Mouse (Mus musculus): ENCODE results near the gene Klk14. TPM values are rescaled to one million over a fixed set of nuclear protein-coding genes. Genes with fewer than 3 reads are reported as not detected.
A peak's percentile ranks its signal among the peaks of the same experiment; 100 is the strongest.
"Not testable (repeated sequence)": the region's sequence is repeated elsewhere in the genome, so short reads cannot be mapped to it uniquely, and the experiment has no call there.

Gene Klk14
- total and polyA plus RNA-seq, 3 experiments: 0.30 to 0.45 TPM; not detected in 1

DNA sequence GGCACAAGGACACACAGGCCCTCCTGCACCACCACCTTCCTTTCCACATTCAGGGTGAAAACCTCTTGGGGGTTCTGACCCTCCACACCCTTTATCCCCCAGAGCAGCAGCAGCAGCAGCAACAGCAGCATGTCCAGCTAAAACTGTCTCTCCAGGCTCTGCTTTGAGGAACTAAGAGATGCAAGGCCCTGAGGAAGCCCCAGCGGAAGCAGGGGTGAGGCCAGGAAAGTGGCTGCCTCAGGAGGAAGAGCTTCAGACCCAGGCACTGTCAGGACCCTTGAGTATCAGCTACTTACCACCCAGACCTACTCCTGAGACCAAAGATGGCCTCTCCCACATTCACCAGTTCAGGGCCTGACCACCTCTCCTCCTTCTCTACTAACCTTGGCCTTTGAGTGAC is 30.2 kb upstream of the Klk14 start, which contains the start of gene Siglece:
Siglece (minus strand) TSS at position 160 of the 400 bp plus-strand sequence.
- no peak within 1 kb of the TSS for H3K27ac ChIP-seq
- intact Hi-C loops (cut with DNase I): no loop called here
- DNase-seq: no peak
- TF ChIP-seq POLR2A (IDR thresholded peaks at IDR 0.05; ENCODE audit: insufficient read depth, low read depth, low read length) (0 out of 2 replicates have a peak, but pooled peaks have one; percentile 23), CTCF (IDR thresholded peaks at IDR 0.05) (no peak)
- 57% methylated on average over 1 of the region's 1 CpGs for WGBS
- H3K79me2 ChIP-seq (replicated peaks; ENCODE audit: control insufficient read depth, insufficient read depth, low read length): no peaks in the 10 kb centered on the region
- H3K36me3 ChIP-seq (ENCODE audit: control insufficient read depth, insufficient read depth, low read length): no peaks in the 10 kb centered on the region
- H3K9ac ChIP-seq (ENCODE audit: low read depth, low read length): no peak within 1 kb of the TSS
- no peaks in the 10 kb centered on the region; the same call in 1 of the 2 replicates for H3K4me1 ChIP-seq (ENCODE audit: control insufficient read depth, insufficient read depth, low read length)
- H3K27me3 ChIP-seq (ENCODE audit: control insufficient read depth, insufficient read depth, low read length): 0 out of 2 replicates have a peak, but pooled peaks cover 1% of the 10 kb centered on the region
- H3K4me3 ChIP-seq: no peak within 1 kb of the TSS

- 0 out of 2 replicates have a peak, but pooled peaks cover 1% of the 10 kb centered on the region for H3K27me3 ChIP-seq (ENCODE audit: control insufficient read depth, insufficient read depth, low read length)
- no peaks in the 10 kb centered on the region for H3K79me2 ChIP-seq (replicated peaks; ENCODE audit: control insufficient read depth, insufficient read depth, low read length)
- WGBS: 62% methylated on average over 1 of the region's 1 CpGs
- H3K9ac ChIP-seq (ENCODE audit: low read depth, low read length): no peak overlapping the region
- H3K36me3 ChIP-seq (ENCODE audit: control insufficient read depth, insufficient read depth, low read length): no peaks in the 10 kb centered on the region
- TF ChIP-seq CTCF (IDR thresholded peaks at IDR 0.05): no peak
- TF ChIP-seq EP300 (IDR thresholded peaks at IDR 0.05; ENCODE audit: insufficient read depth, low read depth, low read length): no peak
- no peak for TF ChIP-seq POLR2A (IDR thresholded peaks at IDR 0.05; ENCODE audit: insufficient read depth, low read depth, low read length)
- intact Hi-C loops (cut with DNase I): no loop called here
- H3K27ac ChIP-seq: no peak overlapping the region
- DNase-seq: no peak
- no peak overlapping the region for H3K4me3 ChIP-seq
- H3K4me1 ChIP-seq (ENCODE audit: control insufficient read depth, insufficient read depth, low read length): no peaks in the 10 kb centered on the region; the same call in 1 of the 2 replicates
Observed at GRCm38 (mm10) chr7:43662804-43663203, 27.4 kb upstream of the Klk14 start.

DNA sequence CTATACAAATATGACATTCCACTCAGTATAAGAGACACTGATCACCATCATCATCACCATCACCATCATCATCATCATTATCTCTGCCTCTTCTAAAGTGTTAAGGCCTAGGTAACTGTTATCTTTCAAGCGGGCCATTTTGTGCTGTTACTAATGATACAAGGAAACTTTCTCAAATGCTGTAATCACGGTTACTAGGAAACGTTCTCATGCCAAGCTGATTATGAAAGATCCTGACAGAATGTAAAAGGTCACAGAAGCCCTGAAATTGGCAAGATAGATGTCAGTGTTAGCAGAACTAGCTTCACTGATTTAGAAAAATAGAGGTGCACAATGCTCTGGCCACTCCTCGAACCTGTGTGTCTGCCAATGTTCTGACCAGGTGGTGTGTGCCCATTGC is 23.0 kb upstream of the Klk14 start:
- H3K36me3 ChIP-seq (ENCODE audit: control insufficient read depth, insufficient read depth, low read length); H3K4me1 ChIP-seq (ENCODE audit: control insufficient read depth, insufficient read depth, low read length); H3K27me3 ChIP-seq (ENCODE audit: control insufficient read depth, insufficient read depth, low read length); DNase-seq; H3K79me2 ChIP-seq (replicated peaks; ENCODE audit: control insufficient read depth, insufficient read depth, low read length); intact Hi-C loops (cut with DNase I); H3K27ac ChIP-seq; H3K4me3 ChIP-seq; H3K9ac ChIP-seq (ENCODE audit: low read depth, low read length): not testable (repeated sequence)
- WGBS: 65% methylated on average over 4 of the region's 4 CpGs

- H3K36me3 ChIP-seq (ENCODE audit: control insufficient read depth, insufficient read depth, low read length): no peaks in the 10 kb centered on the region
- no peak overlapping the region for H3K4me3 ChIP-seq
- TF ChIP-seq EP300 (IDR thresholded peaks at IDR 0.05; ENCODE audit: insufficient read depth, low read depth, low read length): no peak
- TF ChIP-seq POLR2A (IDR thresholded peaks at IDR 0.05; ENCODE audit: insufficient read depth, low read depth, low read length): no peak
- peak; percentile 31 for TF ChIP-seq CTCF (IDR thresholded peaks at IDR 0.05)
- intact Hi-C loops (cut with DNase I): no loop called here
- peaks cover 5% of the 10 kb centered on the region for H3K4me1 ChIP-seq (ENCODE audit: control insufficient read depth, insufficient read depth, low read length)
- no peak for DNase-seq
- 21% methylated on average over 3 of the region's 3 CpGs for WGBS
- H3K79me2 ChIP-seq (replicated peaks; ENCODE audit: control insufficient read depth, insufficient read depth, low read length): no peaks in the 10 kb centered on the region
- H3K27me3 ChIP-seq (ENCODE audit: control insufficient read depth, insufficient read depth, low read length): no peaks in the 10 kb centered on the region
- no peak overlapping the region for H3K27ac ChIP-seq
- H3K9ac ChIP-seq (ENCODE audit: low read depth, low read length): no peak overlapping the region
Observed at GRCm38 (mm10) chr7:43668582-43668981, 21.6 kb upstream of the Klk14 start.

- Histone ChIP-seq H3K79me2 (replicated peaks; ENCODE audit: control insufficient read depth, insufficient read depth, low read length) (no peaks in the 10 kb centered on the region), H3K4me1 (ENCODE audit: control insufficient read depth, insufficient read depth, low read length) (peaks cover 5% of the 10 kb centered on the region), H3K27me3 (ENCODE audit: control insufficient read depth, insufficient read depth, low read length) (no peaks in the 10 kb centered on the region), H3K9ac (ENCODE audit: low read depth, low read length) (no peak overlapping the region), H3K36me3 (ENCODE audit: control insufficient read depth, insufficient read depth, low read length) (no peaks in the 10 kb centered on the region), H3K4me3 (peak overlapping the region; percentile 90), H3K27ac (peak overlapping the region; percentile 80)
- TF ChIP-seq EP300 (IDR thresholded peaks at IDR 0.05; ENCODE audit: insufficient read depth, low read depth, low read length) (no peak), CTCF (IDR thresholded peaks at IDR 0.05) (no peak), POLR2A (IDR thresholded peaks at IDR 0.05; ENCODE audit: insufficient read depth, low read depth, low read length) (no peak)
- no peak for DNase-seq
- WGBS: 60% methylated on average over 11 of the region's 11 CpGs
- intact Hi-C loops (cut with DNase I): loop anchor here (2.0 to 10.0 kb wide), 4 partner anchors 90 to 704 kb away; partner anchors contain the start of genes Cldnd2, Etfb, Gm45233 and Zfp658
Observed at GRCm38 (mm10) chr7:43671064-43671808, 19.0 kb upstream of the Klk14 start.

DNA sequence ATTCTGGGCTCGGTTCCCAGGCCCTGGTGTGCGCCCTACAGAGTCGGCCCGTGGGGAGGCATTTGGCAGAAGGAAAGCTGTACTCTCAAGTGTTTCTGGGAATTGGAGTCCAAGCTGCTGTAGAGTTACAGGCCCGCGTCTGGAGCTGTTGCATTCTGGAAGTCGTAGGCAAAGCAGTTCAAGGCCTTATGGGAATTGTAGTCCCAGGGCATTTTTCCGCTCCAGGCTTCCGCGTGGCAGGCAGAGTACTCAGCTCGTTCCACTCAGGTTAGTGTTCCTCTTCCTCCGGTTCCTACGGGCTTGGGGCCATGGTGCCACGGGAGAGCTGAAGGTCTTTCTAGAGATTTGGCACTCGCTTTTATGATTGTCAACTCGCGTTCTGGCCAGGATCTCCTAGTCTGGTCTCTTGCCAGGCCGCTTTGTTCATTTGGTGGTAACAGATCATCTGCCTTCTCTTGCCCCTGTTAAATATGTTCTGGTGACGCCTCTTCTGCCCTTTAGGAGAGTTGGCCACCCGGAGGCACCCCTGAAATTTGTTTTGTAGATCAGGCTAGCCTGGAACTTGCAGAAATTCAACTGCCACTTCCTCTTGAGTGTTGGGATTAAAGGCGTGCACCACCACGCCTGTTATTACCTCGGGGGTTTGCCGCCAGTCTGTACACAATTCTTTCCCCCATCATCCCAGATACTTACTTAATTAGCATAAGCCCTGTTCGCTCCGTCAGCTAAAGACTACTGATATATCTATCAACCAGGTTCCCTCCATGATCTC is 18.2 kb upstream of the Klk14 start, which contains the start of gene Ctu1:
Ctu1 (plus strand) TSS at position 208 of the 772 bp plus-strand sequence.
- intact Hi-C loops (cut with DNase I): loop anchor here (2.0 to 10.0 kb wide), 4 partner anchors 91 to 703 kb away; partner anchors contain the start of genes Cldnd2, Etfb, Gm45233 and Zfp658
- WGBS: under 1% methylated on average over 26 of the region's 26 CpGs
- H3K27ac ChIP-seq: peak within 1 kb of the TSS; percentile 80
- TF ChIP-seq CTCF (IDR thresholded peaks at IDR 0.05) (no peak), POLR2A (IDR thresholded peaks at IDR 0.05; ENCODE audit: insufficient read depth, low read depth, low read length) (peak; percentile 84), EP300 (IDR thresholded peaks at IDR 0.05; ENCODE audit: insufficient read depth, low read depth, low read length) (peak; percentile 82; the same call in 1 of the 2 replicates)
- H3K4me1 ChIP-seq (ENCODE audit: control insufficient read depth, insufficient read depth, low read length): peaks cover 5% of the 10 kb centered on the region
- no peaks in the 10 kb centered on the region for H3K79me2 ChIP-seq (replicated peaks; ENCODE audit: control insufficient read depth, insufficient read depth, low read length)
- peak within 1 kb of the TSS; percentile 90 for H3K4me3 ChIP-seq
- peak; percentile 88 to 94 for DNase-seq
- H3K36me3 ChIP-seq (ENCODE audit: control insufficient read depth, insufficient read depth, low read length): no peaks in the 10 kb centered on the region
- H3K27me3 ChIP-seq (ENCODE audit: control insufficient read depth, insufficient read depth, low read length): no peaks in the 10 kb centered on the region
- H3K9ac ChIP-seq (ENCODE audit: low read depth, low read length): peak within 1 kb of the TSS; percentile 70

Data from heart, adult 2 months (tissue).